Mouse (Mus musculus): ENCODE measurements around the gene Olfr1272.
"Not testable (repeated sequence)": the region's sequence is repeated elsewhere in the genome, so short reads cannot be mapped to it uniquely, and the experiment has no call there.

Gene Olfr1272

DNA sequence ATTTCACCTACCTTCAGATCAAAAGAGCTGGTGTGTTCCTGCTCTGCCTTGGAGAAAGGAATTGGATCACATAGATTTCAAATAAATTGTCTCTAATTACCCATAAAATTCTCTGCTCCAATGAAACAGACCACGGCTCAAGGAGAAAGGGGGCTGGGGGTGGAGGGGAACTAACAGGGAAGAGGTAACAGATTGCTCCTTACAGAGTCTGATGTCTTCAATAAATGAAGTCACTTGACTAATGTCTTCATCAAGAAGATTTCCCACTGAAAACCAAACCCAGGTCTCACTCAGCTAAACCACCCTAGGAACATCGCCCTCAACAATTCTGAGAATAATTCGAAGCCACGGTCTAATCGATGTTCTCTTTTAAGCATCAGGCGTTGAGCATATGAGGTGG lies at the start of gene Olfr1272:
TSS of gene Olfr1272 (minus strand) at position 101 of the 400 bp plus-strand sequence.
- no peak for DNase-seq

DNA sequence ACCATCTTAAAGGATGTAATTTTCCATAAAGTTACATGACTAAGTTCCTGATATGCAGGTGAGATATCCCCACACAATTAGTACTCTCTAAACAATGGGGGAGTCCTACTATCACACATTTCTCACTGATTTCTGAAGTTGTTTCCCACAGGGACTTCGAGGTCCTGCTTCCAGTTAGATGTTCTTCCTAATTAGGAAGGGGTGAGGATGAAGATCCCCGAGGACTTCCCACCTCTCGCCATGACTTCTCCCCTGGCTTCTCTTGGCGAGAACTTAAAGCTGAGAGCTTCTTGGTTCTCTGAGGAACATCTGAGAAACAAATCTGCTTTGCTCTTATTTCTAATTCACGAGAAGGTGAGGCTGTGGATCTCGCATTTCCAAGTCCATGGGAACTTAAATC lies 29.3 kb upstream of the Olfr1272 start, which contains the start of gene Gm13769:
TSS of gene Gm13769 (plus strand) at position 301 of the 400 bp plus-strand sequence.
- not testable (repeated sequence) for DNase-seq

DNA sequence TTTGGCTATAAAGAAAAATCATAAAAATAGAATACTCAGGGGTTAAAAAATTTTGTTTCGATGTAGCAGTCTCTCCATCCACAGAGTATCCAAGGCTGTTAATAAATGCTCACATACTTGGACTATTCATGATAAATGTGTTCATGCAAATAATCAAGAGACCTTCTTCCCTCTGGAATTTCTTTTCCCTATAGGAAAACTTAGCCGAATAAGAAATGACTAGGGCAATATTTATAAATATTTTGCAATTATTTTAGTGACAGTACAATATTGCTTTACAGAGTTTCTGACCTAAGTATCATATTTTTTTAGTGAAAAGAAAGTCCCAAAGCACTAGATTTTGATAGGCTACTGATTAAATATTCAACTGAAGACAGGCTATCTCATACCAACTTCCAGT lies 21.7 kb downstream of the Olfr1272 start, which contains the start of gene Olfr1271:
TSS of gene Olfr1271 (minus strand) at position 101 of the 400 bp plus-strand sequence.
- DNase-seq, result no peak

DNA sequence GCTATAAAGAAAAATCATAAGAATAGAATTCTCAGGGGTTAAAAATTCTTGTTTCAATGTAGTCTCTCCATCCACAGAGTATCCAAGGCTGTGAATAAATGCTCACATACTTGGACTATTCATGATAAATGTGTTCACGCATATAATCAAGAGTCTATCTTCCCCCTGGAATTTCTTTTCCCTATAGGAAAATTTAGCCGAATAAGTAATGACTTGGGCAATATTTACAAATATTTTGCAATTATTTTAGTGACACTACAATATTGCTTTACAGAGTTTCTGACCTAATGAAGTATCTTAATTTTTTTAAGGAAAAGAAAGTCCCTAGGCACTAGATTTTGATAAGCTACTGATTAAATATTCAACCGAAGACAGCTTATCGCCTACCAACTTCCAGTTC lies 35.1 kb downstream of the Olfr1272 start, which contains the start of gene Olfr142:
TSS of gene Olfr142 (minus strand) at position 101 of the 400 bp plus-strand sequence.
- no peak for DNase-seq

Data from embryo, embryonic 11 days (tissue).